Mouse (Mus musculus): Measurements from ENCODE around the gene Sertad2.

- TF ChIP-seq CTCF (IDR thresholded peaks at IDR 0.05; ENCODE audit: low read depth) (peak; percentile 97), EP300 (optimal IDR thresholded peaks at IDR 0.05) (no peak)
Measured at GRCm38 (mm10) chr11:20638841-20639240, 95.8 kb downstream of the Sertad2 start.
